Mouse (Mus musculus) hematopoietic stem cell, adult 5-6 weeks (primary cell): ENCODE measurements at regions not wholly inside any gene's neighbourhood (a gene's known extent, or its start where the extent isn't known, plus 50 kb on each side); places are given as distances from the start of the nearest gene placed in this dataset.
A peak's percentile ranks its signal among the peaks of the same experiment; 100 is the strongest.
"Not testable (repeated sequence)": the region's sequence is repeated elsewhere in the genome, so short reads cannot be mapped to it uniquely, and the experiment has no call there.

Source experiments
- ATAC-seq, 2 experiments: fragments of 125-278 bp in 1 of 2; replicated peaks in 1 of 2; 2 replicates each; pipeline ENCODE4 v1.8.0; 2016 to 2017; ENCODE audit warnings: inconsistent platforms in 2 of 2, mild to moderate bottlenecking in 2 of 2, moderate number of reproducible peaks in 2 of 2, low read depth in 1 of 2, moderate TSS enrichment in 1 of 2; ENCODE audit not compliant: low FRiP score in 2 of 2, poor library complexity in 2 of 2, severe bottlenecking in 2 of 2, insufficient read depth in 1 of 2, low TSS enrichment in 1 of 2

GRCm38 (mm10) chr3:21553859-21554258 lies 522.6 kb upstream of the Tbl1xr1 start:
- ATAC-seq, result no peak

- no peak for ATAC-seq
These were observed 518.5 kb upstream of the Tbl1xr1 start for GRCm38 (mm10) chr3:21557963-21558441.

GRCm38 (mm10) chr3:21562771-21563312 lies 513.6 kb upstream of the Tbl1xr1 start:
- ATAC-seq, result no peak

GRCm38 (mm10) chr3:21563454-21563853 lies 513.0 kb upstream of the Tbl1xr1 start:
- no peak for ATAC-seq

- ATAC-seq, result no peak
These were observed 512.2 kb upstream of the Tbl1xr1 start for GRCm38 (mm10) chr3:21564211-21564781.

- no peak for ATAC-seq
These were observed 511.5 kb upstream of the Tbl1xr1 start for GRCm38 (mm10) chr3:21564847-21565485.

- no peak for ATAC-seq
These were observed 506.7 kb upstream of the Tbl1xr1 start for GRCm38 (mm10) chr3:21569721-21570120.

- no peak for ATAC-seq
These were observed 497.8 kb upstream of the Tbl1xr1 start for GRCm38 (mm10) chr3:21578635-21579034.

- peak; percentile 69 to 72 for ATAC-seq
These were observed 494.3 kb upstream of the Tbl1xr1 start for GRCm38 (mm10) chr3:21582122-21582521.

GRCm38 (mm10) chr3:21585767-21586166 lies 490.7 kb upstream of the Tbl1xr1 start:
- ATAC-seq, result no peak

GRCm38 (mm10) chr3:21606846-21607245 lies 469.6 kb upstream of the Tbl1xr1 start:
- no peak for ATAC-seq

- ATAC-seq, result no peak
These were observed 466.2 kb upstream of the Tbl1xr1 start for GRCm38 (mm10) chr3:21610231-21610630.

- ATAC-seq, result peak; percentile 53 to 65
These were observed 454.7 kb upstream of the Tbl1xr1 start for GRCm38 (mm10) chr3:21621745-21622144.

- ATAC-seq, result no peak
These were observed 451.4 kb upstream of the Tbl1xr1 start for GRCm38 (mm10) chr3:21625039-21625438.

GRCm38 (mm10) chr3:21626029-21626428 lies 450.4 kb upstream of the Tbl1xr1 start:
- no peak for ATAC-seq

- not testable (repeated sequence) for ATAC-seq
These were observed 449.4 kb upstream of the Tbl1xr1 start for GRCm38 (mm10) chr3:21627048-21627447.

- peak; percentile 99 for ATAC-seq
These were observed 442.7 kb upstream of the Tbl1xr1 start for GRCm38 (mm10) chr3:21633600-21634221.

- no peak for ATAC-seq
These were observed 441.7 kb upstream of the Tbl1xr1 start for GRCm38 (mm10) chr3:21634675-21635204.
